Mouse (Mus musculus): ENCODE results near the gene Fam122c. TPM values are rescaled to one million over a fixed set of nuclear protein-coding genes. Genes with fewer than 3 reads are reported as not detected.

The Fam122c gene
- polyA plus RNA-seq, 1 experiment from 2014 or later, result not detected

GRCm38 (mm10) chrX:53364668-53365383 is 91.6 kb downstream of the Fam122c start:
- Histone ChIP-seq H3K27me3 (ENCODE audit: control insufficient read depth, insufficient read depth, low read length) (no peaks in the 10 kb centered on the region), H3K4me1 (replicated peaks; ENCODE audit: control insufficient read depth, insufficient read depth, low read length) (peaks cover 3% of the 10 kb centered on the region; the same call in 1 of the 2 replicates), H3K9me3 (ENCODE audit: control insufficient read depth, low read length) (no peaks in the 10 kb centered on the region), H3K4me3 (replicated peaks; ENCODE audit: low read length) (no peak overlapping the region), H3K4me2 (replicated peaks) (no peak overlapping the region), H3K9ac (no peak overlapping the region), H3K27ac (no peak overlapping the region), H3K36me3 (replicated peaks; ENCODE audit: control insufficient read depth, insufficient read depth) (no peaks in the 10 kb centered on the region)
- 74% methylated on average over 7 of the region's 7 CpGs for WGBS
- DNase-seq (ENCODE audit: low spot score) (no peak), ATAC-seq (ENCODE audit: low FRiP score) (no peak)

- Histone ChIP-seq H3K4me3 (replicated peaks; ENCODE audit: low read length) (peak overlapping the region; percentile 59), H3K27me3 (ENCODE audit: control insufficient read depth, insufficient read depth, low read length) (no peaks in the 10 kb centered on the region), H3K36me3 (replicated peaks; ENCODE audit: control insufficient read depth, insufficient read depth) (no peaks in the 10 kb centered on the region), H3K4me2 (replicated peaks) (peak overlapping the region; percentile 62), H3K9me3 (ENCODE audit: control insufficient read depth, low read length) (no peaks in the 10 kb centered on the region), H3K9ac (peak overlapping the region; percentile 78), H3K4me1 (replicated peaks; ENCODE audit: control insufficient read depth, insufficient read depth, low read length) (peaks cover 3% of the 10 kb centered on the region; the same call in 1 of the 2 replicates), H3K27ac (peak overlapping the region; percentile 74)
- DNase-seq (ENCODE audit: low spot score), result no peak
- 20% methylated on average over 24 of the region's 25 CpGs for WGBS
- ATAC-seq (ENCODE audit: low FRiP score), result peak; percentile 82
Observed at GRCm38 (mm10) chrX:53369534-53370365, 96.5 kb downstream of the Fam122c start.

GRCm38 (mm10) chrX:53370366-53370740 is 97.1 kb downstream of the Fam122c start, which contains the start of gene Mospd1:
Gene Mospd1, minus strand, starts transcription at chrX:53370502.
- DNase-seq (ENCODE audit: low spot score), result peak; percentile 74
- whole genome bisulfite sequencing, result 12% methylated on average over 9 of the region's 15 CpGs

More at GRCm38 (mm10) chrX:53370366-53370740, 97.1 kb downstream of the Fam122c start, which contains the start of gene Mospd1:
- Histone ChIP-seq H3K36me3 (replicated peaks; ENCODE audit: control insufficient read depth, insufficient read depth) (no peaks in the 10 kb centered on the region), H3K9ac (peak within 1 kb of the TSS; percentile 78), H3K27ac (peak within 1 kb of the TSS; percentile 74), H3K4me3 (replicated peaks; ENCODE audit: low read length) (peak within 1 kb of the TSS; percentile 59), H3K4me1 (replicated peaks; ENCODE audit: control insufficient read depth, insufficient read depth, low read length) (peaks cover 3% of the 10 kb centered on the region; the same call in 1 of the 2 replicates), H3K27me3 (ENCODE audit: control insufficient read depth, insufficient read depth, low read length) (no peaks in the 10 kb centered on the region), H3K9me3 (ENCODE audit: control insufficient read depth, low read length) (no peaks in the 10 kb centered on the region), H3K4me2 (replicated peaks) (peak within 1 kb of the TSS; percentile 62)
- ATAC-seq (ENCODE audit: low FRiP score), result peak; percentile 98

Other genes with a start within 250 kb of the Fam122c start
- 0.37 TPM in 1 of 2 replicates, not detected in the other for gene Plac1, start 33.3 kb upstream of the Fam122c start, polyA plus RNA-seq (2014; fragmentation: Nextera tagmentation; extraction: Ambion mirVana)
- gene Fam122b, start 3.6 kb upstream of the Fam122c start, polyA plus RNA-seq (2014; fragmentation: Nextera tagmentation; extraction: Ambion mirVana), result 4.4 and 4.5 TPM in 2 replicates
- 51.0 and 53.0 TPM in 2 replicates for gene Mospd1, start 97.1 kb downstream of the Fam122c start, polyA plus RNA-seq (2014; fragmentation: Nextera tagmentation; extraction: Ambion mirVana)
- gene Etd, start 161.5 kb downstream of the Fam122c start, polyA plus RNA-seq (2014; fragmentation: Nextera tagmentation; extraction: Ambion mirVana), result not detected in 2 replicates